Mouse (Mus musculus) small intestine, adult 2 months (tissue): ENCODE measurements around the gene Ror1.

Experiments used
- CTCF ChIP-seq: fragments of 200-500 bp; IDR thresholded peaks from 2 replicates; pipeline ENCODE4 v1.5.1; 2012; ENCODE audit warnings: low read depth, mild to moderate bottlenecking, control low read depth, inconsistent platforms, low read length, moderate library complexity, mixed read lengths; ENCODE audit not compliant: insufficient replicate concordance, insufficient read length; ENCODE audit errors: extremely low read depth
- POLR2A ChIP-seq: fragments of 200-500 bp; IDR thresholded peaks from 2 replicates; pipeline ENCODE4 v1.6.1; 2012; ENCODE audit warnings: low read depth, mild to moderate bottlenecking, control low read depth, inconsistent platforms, low read length, moderate library complexity

GRCm38 (mm10) chr4:100247826-100248225 is 152.2 kb downstream of the Ror1 start:
- TF ChIP-seq POLR2A (no peak), CTCF (no peak)
